Mouse (Mus musculus) G1E (cell line): Measurements from ENCODE around the gene Bcam.

Experiments used
- CTCF ChIP-seq: IDR thresholded peaks from 2 replicates; pipeline ENCODE4 v1.5.1; 2012; ENCODE audit warnings: low read depth, low read length, inconsistent platforms, mixed read lengths
- GATA1 ChIP-seq: IDR thresholded peaks from 2 replicates; pipeline ENCODE4 v1.6.1; 2012; ENCODE audit warnings: borderline replicate concordance, low read length, inconsistent platforms, mixed read lengths

DNA sequence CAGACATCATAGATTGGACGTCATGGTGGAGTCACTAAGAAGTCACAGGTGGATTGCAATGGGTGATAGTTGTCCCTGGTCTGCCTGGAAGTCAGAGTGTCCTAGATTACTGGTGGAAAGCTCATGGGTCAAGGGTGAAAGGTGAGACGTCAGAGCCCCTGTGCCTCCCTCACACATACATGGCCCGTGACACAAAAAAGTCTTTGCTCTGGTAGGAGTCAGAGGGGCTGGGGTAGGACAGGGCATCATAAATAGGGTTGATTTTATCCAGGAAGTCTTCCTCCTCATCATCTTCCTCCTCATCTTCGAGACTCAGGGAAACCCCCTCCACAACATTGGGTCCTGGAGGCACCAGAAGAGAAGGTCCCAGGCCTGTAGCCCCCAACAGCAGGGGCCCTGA lies 53.5 kb downstream of the Bcam start:
- TF ChIP-seq CTCF (no peak), GATA1 (no peak)
